Mouse (Mus musculus) heart, embryonic 13.5 days (tissue): Measurements from ENCODE around the gene Pxylp1. TPM values are rescaled to one million over a fixed set of nuclear protein-coding genes. Genes with fewer than 3 reads are reported as not detected.
A peak's percentile ranks its signal among the peaks of the same experiment; 100 is the strongest.

Source experiments
- ATAC-seq: fragments of 200-750 bp; cut with Nextera tagmentation; 2 replicates; pipeline ENCODE4 v1.8.0; 2017; ENCODE audit warnings: moderate TSS enrichment; ENCODE audit not compliant: insufficient number of reproducible peaks, low FRiP score, low TSS enrichment; ENCODE audit errors: extremely low read depth
- H3K27ac ChIP-seq: fragments of 300-500 bp; sonication (generic); replicated peaks from 2 replicates; pipeline ENCODE4 v1.5.1; 2015; ENCODE audit warnings: moderate library complexity, mild to moderate bottlenecking, inconsistent platforms
- H3K27me3 ChIP-seq: fragments of 300-500 bp; sonication (generic); replicated peaks from 2 replicates; pipeline ENCODE4 v1.6.1; 2015; ENCODE audit warnings: mild to moderate bottlenecking, inconsistent platforms
- H3K36me3 ChIP-seq: fragments of 300-500 bp; sonication (generic); 2 replicates; pipeline ENCODE4 v1.6.1; 2015; ENCODE audit warnings: mild to moderate bottlenecking, inconsistent platforms
- H3K4me1 ChIP-seq: fragments of 300-500 bp; sonication (generic); 2 replicates; pipeline ENCODE4 v1.6.1; 2015; ENCODE audit warnings: inconsistent platforms
- H3K4me2 ChIP-seq: fragments of 300-500 bp; sonication (generic); 2 replicates; pipeline ENCODE4 v1.6.1; 2015; ENCODE audit warnings: inconsistent platforms, mild to moderate bottlenecking, moderate library complexity
- H3K4me3 ChIP-seq: fragments of 300-500 bp; sonication (generic); 2 replicates; pipeline ENCODE4 v1.5.1; 2015; ENCODE audit warnings: moderate library complexity, mild to moderate bottlenecking, inconsistent platforms
- H3K9ac ChIP-seq: fragments of 300-500 bp; sonication (generic); 2 replicates; pipeline ENCODE4 v1.6.1; 2015; ENCODE audit warnings: inconsistent platforms, mild to moderate bottlenecking, moderate library complexity
- H3K9me3 ChIP-seq: fragments of 300-500 bp; sonication (generic); 2 replicates; pipeline ENCODE4 v1.6.1; 2016; ENCODE audit warnings: inconsistent platforms
- WGBS: fragments of 180-500 bp; shearing (Covaris S2); methylation state at CpG from one replicate; pipeline ENCODE4 v1.1.7; 2015; ENCODE audit warnings: mixed read lengths; 5-methylcytosine and 5-hydroxymethylcytosine counted together
- polyA plus RNA-seq: library from polyadenylated mRNA; unstranded; fragments of >200 nt; fragmentation: Nextera tagmentation; extraction: Ambion mirVana; gene quantifications from 2 replicates; pipeline ENCODE4 v1.2.1, GENCODE M21; 2015

Pxylp1 gene
- polyA plus RNA-seq, 1 experiment from 2014 or later = 29.5 TPM

GRCm38 (mm10) chr9:96787797-96788196 is 104.7 kb downstream of the Pxylp1 start:
- no peak overlapping the region for H3K4me3 ChIP-seq
- H3K4me2 ChIP-seq = no peak overlapping the region
- no peaks in the 10 kb centered on the region for H3K27me3 ChIP-seq
- H3K4me1 ChIP-seq = peaks cover 25% of the 10 kb centered on the region
- H3K36me3 ChIP-seq = no peaks in the 10 kb centered on the region
- H3K27ac ChIP-seq = no peak overlapping the region
- H3K9ac ChIP-seq = no peak overlapping the region
- 81% methylated on average over 10 of the region's 10 CpGs for WGBS
- no peak for ATAC-seq
- no peaks in the 10 kb centered on the region for H3K9me3 ChIP-seq

GRCm38 (mm10) chr9:96785871-96786342 is 106.6 kb downstream of the Pxylp1 start:
- no peaks in the 10 kb centered on the region for H3K27me3 ChIP-seq
- H3K4me3 ChIP-seq = no peak overlapping the region
- H3K4me2 ChIP-seq = no peak overlapping the region
- H3K36me3 ChIP-seq = no peaks in the 10 kb centered on the region
- no peaks in the 10 kb centered on the region for H3K9me3 ChIP-seq
- H3K9ac ChIP-seq = no peak overlapping the region
- no peak overlapping the region for H3K27ac ChIP-seq
- 44% methylated on average over 9 of the region's 9 CpGs for WGBS
- ATAC-seq = no peak
- H3K4me1 ChIP-seq = peaks cover 29% of the 10 kb centered on the region

GRCm38 (mm10) chr9:96785187-96785586 is 107.3 kb downstream of the Pxylp1 start:
- no peaks in the 10 kb centered on the region for H3K9me3 ChIP-seq
- H3K4me1 ChIP-seq = peaks cover 29% of the 10 kb centered on the region
- no peak overlapping the region for H3K4me3 ChIP-seq
- no peaks in the 10 kb centered on the region for H3K27me3 ChIP-seq
- no peak overlapping the region for H3K4me2 ChIP-seq
- H3K36me3 ChIP-seq = no peaks in the 10 kb centered on the region
- no peak overlapping the region for H3K9ac ChIP-seq
- no peak overlapping the region for H3K27ac ChIP-seq
- ATAC-seq = no peak
- 65% methylated on average over 3 of the region's 3 CpGs for WGBS

DNA sequence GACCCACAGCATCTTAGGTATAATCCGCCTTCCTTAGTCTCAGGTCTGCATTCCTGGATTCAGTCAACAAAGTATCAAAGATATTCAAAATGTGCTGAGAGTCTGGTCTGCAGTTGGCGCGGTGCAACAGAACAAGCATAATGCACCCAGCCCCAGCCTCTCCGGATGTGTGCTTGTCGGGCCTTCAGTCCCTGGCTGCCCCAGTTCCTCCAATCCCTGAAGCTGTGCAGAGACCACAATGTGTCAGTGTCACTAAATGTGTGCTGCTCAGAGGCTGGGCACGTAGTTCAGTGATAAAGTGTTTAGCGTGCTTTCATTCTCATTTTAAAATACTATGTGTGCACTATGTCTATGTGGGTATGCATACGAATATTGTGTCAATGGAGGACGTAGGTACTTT is 108.8 kb downstream of the Pxylp1 start:
- WGBS = 68% methylated on average over 9 of the region's 9 CpGs
- no peaks in the 10 kb centered on the region for H3K9me3 ChIP-seq
- peaks cover 29% of the 10 kb centered on the region for H3K4me1 ChIP-seq
- no peak overlapping the region for H3K4me2 ChIP-seq
- no peak overlapping the region for H3K9ac ChIP-seq
- H3K36me3 ChIP-seq = no peaks in the 10 kb centered on the region
- peak overlapping the region; percentile 68 for H3K27ac ChIP-seq
- no peaks in the 10 kb centered on the region for H3K27me3 ChIP-seq
- no peak for ATAC-seq
- no peak overlapping the region for H3K4me3 ChIP-seq

DNA sequence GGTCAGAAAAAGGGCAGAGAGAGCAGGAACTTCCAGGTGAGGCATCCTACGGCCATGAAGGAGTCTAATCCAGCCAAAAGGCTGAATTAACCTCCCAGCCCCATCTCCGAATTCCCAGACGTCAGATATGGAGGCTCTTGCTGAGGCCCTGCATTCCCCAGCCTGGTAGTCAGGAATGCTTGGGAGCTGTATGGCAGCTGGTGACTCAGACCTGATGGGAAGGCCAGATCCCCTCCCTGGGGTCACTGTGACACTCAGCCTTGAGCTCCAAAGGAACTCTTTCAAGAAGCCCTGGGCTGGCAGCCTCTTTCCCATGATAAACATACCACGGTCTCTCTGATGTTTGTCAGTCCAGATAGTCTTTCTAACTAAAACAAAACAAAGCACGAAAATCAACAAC is 109.2 kb downstream of the Pxylp1 start:
- peak overlapping the region; percentile 68 for H3K27ac ChIP-seq
- 0 out of 2 replicates have a peak overlapping the region, but pooled peaks have one; percentile 45 for H3K9ac ChIP-seq
- 20% methylated on average over 5 of the region's 5 CpGs for WGBS

GRCm38 (mm10) chr9:96782062-96782461 is 110.4 kb downstream of the Pxylp1 start:
- Histone ChIP-seq H3K9me3 (no peaks in the 10 kb centered on the region), H3K27ac (no peak overlapping the region), H3K4me3 (no peak overlapping the region), H3K4me1 (peaks cover 29% of the 10 kb centered on the region), H3K9ac (no peak overlapping the region), H3K27me3 (no peaks in the 10 kb centered on the region), H3K4me2 (no peak overlapping the region), H3K36me3 (no peaks in the 10 kb centered on the region)
- no peak for ATAC-seq
- 56% methylated on average over 8 of the region's 8 CpGs for WGBS

More for the DNA sequence above, 109.2 kb downstream of the Pxylp1 start:
- peaks cover 29% of the 10 kb centered on the region for H3K4me1 ChIP-seq
- H3K36me3 ChIP-seq = no peaks in the 10 kb centered on the region
- no peaks in the 10 kb centered on the region for H3K27me3 ChIP-seq
- no peak overlapping the region for H3K4me3 ChIP-seq
- no peak overlapping the region for H3K4me2 ChIP-seq
- H3K9me3 ChIP-seq = no peaks in the 10 kb centered on the region
- ATAC-seq = no peak

Other genes starting within 250 kb of the Pxylp1 start
- 27.1 and 31.3 TPM in 2 replicates for gene Zbtb38, start 139.8 kb downstream of the Pxylp1 start, polyA plus RNA-seq
- gene Spsb4, start 126.2 kb upstream of the Pxylp1 start, polyA plus RNA-seq = 55.5 and 61.4 TPM in 2 replicates
- gene Slc25a36, start 218.5 kb upstream of the Pxylp1 start, polyA plus RNA-seq = 55.9 and 58.1 TPM in 2 replicates